Mouse (Mus musculus) heart, postnatal 0 days (tissue): ENCODE results near the gene Epm2aip1. TPM values are rescaled to one million over a fixed set of nuclear protein-coding genes. Genes with fewer than 3 reads are reported as not detected.

ENCODE experiments used
- ATAC-seq: fragments of 200-750 bp; cut with Nextera tagmentation; 2 replicates; pipeline ENCODE4 v1.8.0; 2017; ENCODE audit warnings: low read depth, moderate number of reproducible peaks, moderate library complexity; ENCODE audit not compliant: insufficient read depth
- DNase-seq: peaks from one replicate; pipeline ENCODE4 v3.0.0-alpha.2; 2016; ENCODE audit warnings: low spot score
- H3K27ac ChIP-seq: fragments of 300-500 bp; sonication (generic); 2 replicates; pipeline ENCODE4 v1.5.1; 2014; ENCODE audit warnings: low read depth, mild to moderate bottlenecking
- H3K27me3 ChIP-seq: fragments of 300-500 bp; sonication (generic); 2 replicates; pipeline ENCODE4 v1.6.1; 2014; ENCODE audit warnings: low read length, mixed read lengths; ENCODE audit not compliant: control insufficient read depth, insufficient read depth
- H3K36me3 ChIP-seq: fragments of 300-500 bp; sonication (generic); replicated peaks from 2 replicates; pipeline ENCODE4 v1.6.1; 2014; ENCODE audit warnings: low read length, mixed read lengths; ENCODE audit not compliant: control insufficient read depth, insufficient read depth
- H3K4me1 ChIP-seq: fragments of 300-500 bp; sonication (generic); 2 replicates; pipeline ENCODE4 v1.6.1; 2014; ENCODE audit warnings: antibody characterized with exemption; ENCODE audit not compliant: control insufficient read depth, insufficient read depth
- H3K4me2 ChIP-seq: fragments of 300-500 bp; sonication (generic); 2 replicates; pipeline ENCODE4 v1.6.1; 2014; ENCODE audit warnings: low read depth, mild to moderate bottlenecking, low read length, moderate library complexity
- H3K4me3 ChIP-seq: fragments of 300-500 bp; sonication (generic); 2 replicates; pipeline ENCODE4 v1.5.1; 2014; ENCODE audit warnings: low read depth, low read length
- H3K9ac ChIP-seq: fragments of 300-500 bp; sonication (generic); replicated peaks from 2 replicates; pipeline ENCODE4 v1.6.1; 2014; ENCODE audit warnings: low read depth, low read length, mixed read lengths
- H3K9me3 ChIP-seq: fragments of 300-500 bp; sonication (generic); replicated peaks from 2 replicates; pipeline ENCODE4 v1.6.1; 2016; ENCODE audit warnings: low read length; ENCODE audit not compliant: control insufficient read depth
- CTCF ChIP-seq: IDR thresholded peaks from 2 replicates; pipeline ENCODE4 v1.5.1; 2016; ENCODE audit warnings: antibody characterized with exemption, control low read depth, low read depth
- EP300 ChIP-seq: IDR thresholded peaks from 2 replicates; pipeline ENCODE4 v1.6.1; 2016; ENCODE audit warnings: antibody characterized with exemption, low read depth
- WGBS: fragments of 180-500 bp; shearing (Covaris S2); extraction: QIAGEN DNeasy Blood & Tissue Kit; methylation state at CpG from one replicate; pipeline ENCODE4 v1.1.7; 2014; 5-methylcytosine and 5-hydroxymethylcytosine counted together
- polyA plus RNA-seq: library from polyadenylated mRNA; unstranded; fragments of >200 nt; fragmentation: Nextera tagmentation; extraction: Ambion mirVana; gene quantifications from 2 replicates; pipeline ENCODE4 v1.2.1, GENCODE M21; 2015
- total RNA-seq: library from RNA; depleted of rRNA; stranded (reverse); fragments of >200 nt; gene quantifications from 2 replicates; pipeline ENCODE4 v1.2.3, GENCODE M21; 2014; ENCODE audit warnings: low replicate concordance; rRNA removed

Epm2aip1 gene
- 28.2 and 33.0 TPM in 2 replicates for total RNA-seq
- 13.5 and 15.6 TPM in 2 replicates for polyA plus RNA-seq

DNA sequence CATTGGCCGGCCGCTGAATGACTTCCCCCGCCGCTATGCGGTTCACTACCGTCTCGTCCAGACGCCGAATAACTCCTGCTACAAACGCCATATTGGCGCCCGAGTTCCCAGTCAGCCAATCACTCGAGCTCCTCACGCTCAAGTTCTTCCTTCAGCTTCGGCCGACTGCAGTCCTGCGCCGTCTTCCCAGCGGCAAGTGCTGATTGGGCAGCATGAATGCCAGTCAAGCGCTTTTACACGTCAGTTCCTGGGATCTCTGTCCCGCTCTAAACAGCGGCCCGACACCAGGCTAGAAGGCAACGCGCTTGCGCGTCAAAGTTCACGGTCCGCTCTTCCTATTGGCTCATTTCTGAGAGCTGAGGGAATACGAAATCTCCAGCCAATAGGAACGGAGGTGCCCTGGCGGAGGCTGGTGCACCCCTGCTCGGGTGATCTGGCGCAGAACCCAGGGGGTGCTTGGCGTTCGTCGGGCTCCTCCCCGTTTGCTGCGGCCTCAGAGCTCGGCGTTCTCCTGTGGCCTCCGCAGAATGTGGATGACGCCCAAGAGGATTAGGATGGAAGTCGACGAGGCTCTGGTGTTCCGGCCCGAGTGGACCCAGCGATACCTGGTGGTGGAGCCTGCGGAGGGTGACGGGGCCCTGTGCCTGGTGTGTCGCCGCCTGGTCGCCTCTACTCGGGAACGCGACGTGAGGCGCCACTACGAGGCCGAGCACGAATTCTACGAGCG, at the start of gene Epm2aip1, which contains the start of gene Mlh1:
Epm2aip1 (plus strand) TSS at position 496 of the 727 bp plus-strand sequence.
Mlh1 (minus strand) TSS at position 358 of the 727 bp plus-strand sequence.
- Histone ChIP-seq H3K4me3 (peak within 1 kb of the TSS; percentile 87), H3K4me2 (peak within 1 kb of the TSS; percentile 78), H3K27ac (peak within 1 kb of the TSS; percentile 96), H3K27me3 (no peaks in the 10 kb centered on the region), H3K9ac (peak within 1 kb of the TSS; percentile 89), H3K4me1 (peaks cover 34% of the 10 kb centered on the region), H3K9me3 (no peaks in the 10 kb centered on the region), H3K36me3 (peaks cover 7% of the 10 kb centered on the region)
- under 1% methylated on average over 64 of the region's 64 CpGs for WGBS
- ATAC-seq (peak; percentile 98), DNase-seq (peak; percentile 100)
- TF ChIP-seq CTCF (0 out of 2 replicates have a peak, but pooled peaks have one; percentile 8), EP300 (no peak)

DNA sequence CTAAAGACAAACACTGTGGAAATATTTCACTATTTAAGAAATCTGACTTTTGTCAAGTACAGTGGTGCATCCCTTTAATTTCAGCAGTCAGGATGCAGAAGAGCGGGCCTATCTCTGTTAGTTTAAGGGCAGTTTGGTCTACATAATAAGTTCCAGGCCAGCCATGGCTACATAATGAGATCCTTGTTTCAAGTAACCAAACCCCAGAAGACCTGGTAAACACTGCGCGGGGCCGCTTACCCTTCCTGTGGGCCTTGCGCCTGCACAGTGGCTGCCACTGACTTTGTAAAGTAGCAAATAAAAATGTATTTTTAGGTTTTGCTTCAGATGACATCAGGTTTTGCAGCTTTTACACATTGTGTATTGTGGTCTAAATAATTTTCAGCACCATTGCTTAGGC, 48.3 kb upstream of the Epm2aip1 start:
- no peak overlapping the region for H3K27ac ChIP-seq
- ATAC-seq (no peak), DNase-seq (no peak)
- WGBS, result 94% methylated on average over 5 of the region's 5 CpGs
- no peaks in the 10 kb centered on the region for H3K9me3 ChIP-seq
- H3K9ac ChIP-seq, result no peak overlapping the region
- no peak for TF ChIP-seq EP300
- TF ChIP-seq CTCF, result no peak
- H3K4me3 ChIP-seq, result no peak overlapping the region
- H3K4me2 ChIP-seq, result no peak overlapping the region
- peaks cover 87% of the 10 kb centered on the region for H3K36me3 ChIP-seq
- peaks cover 19% of the 10 kb centered on the region for H3K4me1 ChIP-seq
- H3K27me3 ChIP-seq, result no peaks in the 10 kb centered on the region

DNA sequence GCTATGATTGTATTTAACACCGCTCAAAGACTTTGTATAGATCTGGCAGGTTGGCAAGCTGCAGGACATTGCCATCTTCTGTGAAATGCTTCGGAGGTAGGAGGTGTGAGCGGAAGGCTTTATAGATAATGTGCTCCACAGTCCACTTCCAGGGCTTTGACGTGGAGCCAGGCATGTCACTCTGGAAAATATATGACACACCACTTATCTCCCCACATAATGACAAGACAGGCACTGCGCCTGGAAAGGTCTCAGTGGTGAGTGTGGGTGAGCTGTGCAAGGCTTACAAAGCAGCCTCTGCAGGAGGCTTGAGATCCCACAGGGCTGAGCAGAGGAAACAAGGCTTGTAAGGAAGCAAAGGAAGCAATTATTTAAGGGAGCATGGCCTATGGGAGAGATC, 43.3 kb upstream of the Epm2aip1 start:
- ATAC-seq (peak; percentile 82), DNase-seq (peak; percentile 77)
- Histone ChIP-seq H3K9me3 (no peaks in the 10 kb centered on the region), H3K27me3 (no peaks in the 10 kb centered on the region), H3K9ac (no peak overlapping the region), H3K4me2 (no peak overlapping the region), H3K4me3 (no peak overlapping the region), H3K4me1 (peaks cover 35% of the 10 kb centered on the region), H3K36me3 (peaks cover 81% of the 10 kb centered on the region), H3K27ac (peak overlapping the region; percentile 59)
- TF ChIP-seq EP300, result peak; percentile 85
- TF ChIP-seq CTCF, result no peak
- 20% methylated on average over 5 of the region's 5 CpGs for WGBS

DNA sequence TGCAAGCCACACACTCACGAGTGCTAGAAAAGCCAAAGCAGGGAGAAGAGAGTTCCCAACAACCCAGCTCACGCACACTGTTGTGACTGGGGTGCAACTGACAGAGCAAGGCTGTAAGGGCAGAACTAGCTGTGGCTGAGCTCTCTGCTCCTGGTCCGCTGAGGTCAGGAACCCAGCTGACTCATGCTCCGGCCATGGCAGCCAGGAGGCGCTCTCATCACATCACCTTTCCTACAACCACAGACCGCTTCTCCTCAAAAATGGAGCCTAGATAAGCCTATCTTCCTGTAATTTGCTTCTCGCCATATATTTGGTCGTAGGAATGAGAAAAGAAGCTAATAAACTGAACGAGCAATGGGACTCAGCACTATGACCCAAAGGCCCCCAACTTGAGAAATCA, 37.0 kb upstream of the Epm2aip1 start:
- H3K9me3 ChIP-seq, result no peaks in the 10 kb centered on the region
- H3K4me3 ChIP-seq, result no peak overlapping the region
- no peaks in the 10 kb centered on the region for H3K27me3 ChIP-seq
- DNase-seq (no peak), ATAC-seq (no peak)
- no peak overlapping the region for H3K27ac ChIP-seq
- 0 out of 2 replicates have a peak, but pooled peaks cover 3% of the 10 kb centered on the region for H3K4me1 ChIP-seq
- no peak overlapping the region for H3K9ac ChIP-seq
- peaks cover 87% of the 10 kb centered on the region for H3K36me3 ChIP-seq
- 82% methylated on average over 9 of the region's 9 CpGs for WGBS
- TF ChIP-seq CTCF (peak; percentile 36), EP300 (no peak)
- no peak overlapping the region for H3K4me2 ChIP-seq

DNA sequence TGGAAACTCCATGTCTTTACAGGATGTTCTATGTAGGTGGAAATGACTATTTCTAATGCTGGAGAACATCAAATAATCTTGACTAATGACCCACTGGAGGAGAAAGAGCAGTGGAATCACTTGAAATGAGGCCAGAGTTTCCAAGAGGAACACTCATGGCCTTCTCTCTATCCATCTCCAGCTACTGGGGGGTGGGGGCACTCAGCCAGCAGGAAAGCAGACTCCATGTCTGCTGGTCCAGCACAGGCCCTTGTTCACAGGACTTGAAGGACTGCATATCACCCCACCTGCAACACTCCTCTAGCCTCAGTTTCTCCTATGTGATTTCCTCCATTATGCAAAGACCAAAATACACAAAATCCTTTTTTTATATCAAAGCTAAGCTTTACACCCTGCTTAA, 34.0 kb upstream of the Epm2aip1 start:
- no peaks in the 10 kb centered on the region for H3K9me3 ChIP-seq
- ATAC-seq, result no peak
- no peak overlapping the region for H3K9ac ChIP-seq
- peaks cover 6% of the 10 kb centered on the region for H3K4me1 ChIP-seq
- no peak overlapping the region for H3K27ac ChIP-seq
- no peaks in the 10 kb centered on the region for H3K27me3 ChIP-seq
- peaks cover 79% of the 10 kb centered on the region for H3K36me3 ChIP-seq
- no peak overlapping the region for H3K4me2 ChIP-seq
- TF ChIP-seq EP300 (no peak), CTCF (no peak)
- DNase-seq, result no peak
- H3K4me3 ChIP-seq, result no peak overlapping the region
